Comparison of ENCODE assay signal across 37 mouse cellular contexts in genomic region chr7:120177611-120178010, GRCm38 (mm10). TPM values are rescaled to one million over a fixed set of nuclear protein-coding genes. Genes with fewer than 3 reads are reported as not detected.
"Had no signal": no experiment of that assay in that cellular context is flagged by ENCODE, and none has a peak within 500 bp of the region (broad histone marks: within the 10 kb centered on the region; RNA-seq: fewer than 3 reads in every experiment).

No protein-coding gene starts in this region.

- H3K9ac ChIP-seq: heart, embryonic 13.5 days; heart, embryonic 15.5 days; hindbrain, embryonic 13.5 days; hindbrain, embryonic 15.5 days; kidney, embryonic 15.5 days; limb, embryonic 13.5 days; limb, embryonic 15.5 days; liver, embryonic 13.5 days had no signal

- DNase-seq: gastrocnemius, postnatal 14 days; gastrocnemius, postnatal 36 days; heart, adult 18-20 months; heart, postnatal 14 days; heart, postnatal 36 days; kidney, adult 11 months; kidney, adult 2 months; kidney, adult 9 months; kidney, postnatal 14 days; kidney, postnatal 36 days; layer of hippocampus, postnatal 36 days; left cerebral cortex, postnatal 4 days; liver, embryonic 13.5 days had no signal

- H3K27ac ChIP-seq: heart, embryonic 10.5 days; heart, embryonic 13.5 days; heart, embryonic 15.5 days; hindbrain, embryonic 13.5 days; hindbrain, embryonic 15.5 days; hindbrain, postnatal 0 days; kidney, embryonic 15.5 days; kidney, postnatal 0 days; limb, embryonic 13.5 days; limb, embryonic 15.5 days; liver, embryonic 13.5 days had no signal

- H3K27me3 ChIP-seq: heart, embryonic 13.5 days; heart, embryonic 15.5 days; hindbrain, embryonic 13.5 days; hindbrain, embryonic 15.5 days; kidney, embryonic 15.5 days; limb, embryonic 13.5 days; limb, embryonic 15.5 days; liver, embryonic 13.5 days had no signal

- H3K4me1 ChIP-seq: heart, embryonic 10.5 days; heart, embryonic 13.5 days; heart, embryonic 15.5 days; hindbrain, embryonic 13.5 days; hindbrain, embryonic 15.5 days; kidney, embryonic 15.5 days; limb, embryonic 13.5 days; limb, embryonic 15.5 days; liver, embryonic 13.5 days had no signal

- H3K4me2 ChIP-seq: heart, embryonic 13.5 days; heart, embryonic 15.5 days; hindbrain, embryonic 13.5 days; hindbrain, embryonic 15.5 days; kidney, embryonic 15.5 days; limb, embryonic 13.5 days; limb, embryonic 15.5 days; liver, embryonic 13.5 days had no signal

- H3K4me3 ChIP-seq: heart, embryonic 10.5 days; heart, embryonic 13.5 days; heart, embryonic 15.5 days; hindbrain, embryonic 13.5 days; hindbrain, embryonic 15.5 days; kidney, embryonic 15.5 days; limb, embryonic 13.5 days; limb, embryonic 15.5 days; liver, embryonic 13.5 days had no signal

- H3K9me3 ChIP-seq: heart, embryonic 10.5 days; heart, embryonic 13.5 days; heart, embryonic 15.5 days; hindbrain, embryonic 13.5 days; hindbrain, embryonic 15.5 days; kidney, embryonic 15.5 days; limb, embryonic 13.5 days; limb, embryonic 15.5 days; liver, embryonic 13.5 days had no signal

- ATAC-seq: forebrain, embryonic 16.5 days; hindbrain, postnatal 0 days had no signal

- H3K36me3 ChIP-seq: heart, embryonic 10.5 days; heart, embryonic 13.5 days; heart, embryonic 15.5 days; hindbrain, embryonic 13.5 days; hindbrain, embryonic 15.5 days; kidney, embryonic 15.5 days; limb, embryonic 13.5 days; limb, embryonic 15.5 days; liver, embryonic 13.5 days had no signal

RNA-seq across cellular contexts. Expression of gene Anks4b, which starts 4.0 kb away (rescaled TPM):
- total RNA-seq: hematopoietic stem cell, adult 5-6 weeks; hindbrain, postnatal 0 days had no signal
- polyA plus RNA-seq: forebrain, embryonic 16.5 days; heart, embryonic 15.5 days; heart, postnatal 0 days; hindbrain, embryonic 13.5 days; hindbrain, embryonic 15.5 days; hindbrain, postnatal 0 days; limb, embryonic 11.5 days; limb, embryonic 13.5 days; limb, embryonic 15.5 days had no signal

RNA-seq across cellular contexts. Expression of gene Crym, which starts 24.3 kb away (rescaled TPM):
- total RNA-seq: hematopoietic stem cell, adult 5-6 weeks had no signal

RNA-seq across cellular contexts. Expression of gene Abca14, which starts 26.1 kb away (rescaled TPM):
- total RNA-seq: gastrocnemius, adult 18-20 months; gastrocnemius, adult 8-10 months; gastrocnemius, postnatal 14 days; gastrocnemius, postnatal 36 days; heart, adult 18-20 months; heart, adult 8-10 months; heart, postnatal 14 days; heart, postnatal 36 days; hematopoietic stem cell, adult 5-6 weeks; hindbrain, postnatal 0 days; layer of hippocampus, adult 18-20 months; layer of hippocampus, postnatal 10 days; layer of hippocampus, postnatal 36 days; left cerebral cortex, adult 18-20 months; left cerebral cortex, postnatal 25 days; left cerebral cortex, postnatal 4 days had no signal
- polyA plus RNA-seq: forebrain, embryonic 16.5 days; gonadal fat pad, adult 2 months; heart, embryonic 13.5 days; heart, embryonic 15.5 days; heart, postnatal 0 days; hindbrain, embryonic 11.5 days; hindbrain, embryonic 13.5 days; hindbrain, embryonic 15.5 days; hindbrain, postnatal 0 days; limb, embryonic 11.5 days; limb, embryonic 13.5 days; limb, embryonic 15.5 days had no signal

RNA-seq across cellular contexts. Expression of gene Zp2, which starts 32.5 kb away (rescaled TPM):
- total RNA-seq: hematopoietic stem cell, adult 5-6 weeks; hindbrain, postnatal 0 days; layer of hippocampus, postnatal 36 days; left cerebral cortex, postnatal 25 days had no signal
- polyA plus RNA-seq: forebrain, embryonic 16.5 days; gonadal fat pad, adult 2 months; heart, embryonic 10.5 days; hindbrain, embryonic 11.5 days; hindbrain, embryonic 13.5 days; hindbrain, embryonic 15.5 days; hindbrain, postnatal 0 days; intestine, embryonic 14.5 days; kidney, adult 2 months; kidney, postnatal 0 days; limb, embryonic 11.5 days; liver, embryonic 13.5 days had no signal
